Mouse (Mus musculus) lung, embryonic 14.5 days (tissue): ENCODE results near the gene Gemin2. TPM values are rescaled to one million over a fixed set of nuclear protein-coding genes. Genes with fewer than 3 reads are reported as not detected.

ENCODE experiments used
- ATAC-seq: fragments of 200-750 bp; cut with Nextera tagmentation; 2 replicates; pipeline ENCODE4 v1.8.0; 2017; ENCODE audit warnings: mild to moderate bottlenecking, moderate TSS enrichment, moderate library complexity; ENCODE audit not compliant: insufficient read depth
- DNase-seq: peaks from one replicate; pipeline ENCODE4 v3.0.0-alpha.2; 2015
- H3K27ac ChIP-seq: fragments of 300-500 bp; sonication (generic); 2 replicates; pipeline ENCODE4 v1.5.1; 2014; ENCODE audit warnings: low read depth, mild to moderate bottlenecking, moderate library complexity
- H3K27me3 ChIP-seq: fragments of 300-500 bp; sonication (generic); 2 replicates; pipeline ENCODE4 v1.6.1; 2014; ENCODE audit warnings: low read length, control low read depth; ENCODE audit not compliant: insufficient read depth
- H3K36me3 ChIP-seq: fragments of 300-500 bp; sonication (generic); 2 replicates; pipeline ENCODE4 v1.6.1; 2014; ENCODE audit warnings: control low read depth; ENCODE audit not compliant: insufficient read depth
- H3K4me1 ChIP-seq: fragments of 300-500 bp; sonication (generic); 2 replicates; pipeline ENCODE4 v1.6.1; 2014; ENCODE audit warnings: antibody characterized with exemption, control low read depth; ENCODE audit not compliant: insufficient read depth
- H3K4me2 ChIP-seq: fragments of 300-500 bp; sonication (generic); 2 replicates; pipeline ENCODE4 v1.6.1; 2014; ENCODE audit warnings: mild to moderate bottlenecking
- H3K4me3 ChIP-seq: fragments of 300-500 bp; sonication (generic); 2 replicates; pipeline ENCODE4 v1.5.1; 2014; ENCODE audit warnings: low read depth, low read length
- H3K9ac ChIP-seq: fragments of 300-500 bp; sonication (generic); 2 replicates; pipeline ENCODE4 v1.6.1; 2014
- H3K9me3 ChIP-seq: fragments of 300-500 bp; sonication (generic); 2 replicates; pipeline ENCODE4 v1.6.1; 2016; ENCODE audit warnings: low read depth, low read length, control low read depth
- CTCF ChIP-seq: IDR thresholded peaks from 2 replicates; pipeline ENCODE4 v1.5.1; 2016; ENCODE audit warnings: antibody characterized with exemption, low read depth
- whole genome bisulfite sequencing: fragments of 180-500 bp; shearing (Covaris S2); extraction: QIAGEN DNeasy Blood & Tissue Kit; methylation state at CpG from one replicate; pipeline ENCODE4 v1.1.7; 2014; 5-methylcytosine and 5-hydroxymethylcytosine counted together
- polyA plus RNA-seq: library from polyadenylated mRNA; unstranded; fragments of >200 nt; fragmentation: Nextera tagmentation; extraction: Ambion mirVana; gene quantifications from 2 replicates; pipeline ENCODE4 v1.2.1, GENCODE M21; 2014

Gemin2 gene
- polyA plus RNA-seq, 1 experiment from 2014 or later: 27.7 TPM

DNA sequence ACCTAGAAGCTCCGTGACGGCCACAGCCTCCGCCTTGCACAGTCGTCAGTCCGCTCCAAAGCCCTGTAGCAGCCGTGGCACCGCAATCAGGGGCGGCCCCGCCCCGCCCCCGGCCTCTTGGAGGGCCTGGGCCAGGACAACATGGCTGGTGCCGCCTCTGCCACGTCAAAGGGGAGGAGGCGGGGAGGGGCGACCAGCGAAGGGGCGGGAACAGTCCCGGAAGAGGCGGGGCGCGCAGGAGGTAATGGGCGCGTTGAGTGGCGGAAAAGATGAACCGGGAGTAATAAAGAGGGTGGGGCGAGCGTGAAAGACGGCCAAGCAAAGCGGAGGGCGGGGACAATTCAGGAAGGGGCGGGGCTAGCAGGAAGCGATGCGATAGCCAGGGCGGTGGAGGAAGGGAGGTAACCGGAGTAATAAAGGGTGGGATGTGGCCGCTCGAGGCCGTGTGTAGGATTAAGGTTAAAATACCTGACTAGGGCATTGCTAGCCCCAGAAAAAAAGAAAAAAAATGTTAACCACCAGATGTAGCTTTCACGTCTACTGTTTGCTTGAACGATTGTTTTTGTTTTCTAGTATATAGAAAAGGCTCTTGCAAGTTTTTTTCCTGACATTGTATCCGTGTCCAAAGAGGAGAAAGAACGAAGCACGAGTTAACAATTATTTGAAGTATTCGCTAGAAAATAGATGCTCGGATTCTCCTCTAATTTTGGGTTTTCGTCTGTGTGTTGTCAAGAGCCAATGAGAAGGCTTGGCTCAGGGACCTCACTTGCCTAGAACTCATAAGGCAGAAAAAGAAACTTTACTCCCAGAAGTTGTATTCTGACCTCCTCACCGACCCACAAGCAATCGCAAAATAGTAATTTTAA is 1.1 kb upstream of the Gemin2 start, which contains the start of gene Sec23a:
Gene Sec23a (minus strand): TSS at position 174 of the 866 bp plus-strand sequence.
- peaks cover 7% of the 10 kb centered on the region for H3K36me3 ChIP-seq
- peaks cover 14% of the 10 kb centered on the region; the same call in 1 of the 2 replicates for H3K4me1 ChIP-seq
- H3K4me3 ChIP-seq: peak within 1 kb of the TSS; percentile 78
- WGBS: 1% methylated on average over 48 of the region's 48 CpGs
- no peaks in the 10 kb centered on the region for H3K27me3 ChIP-seq
- H3K9me3 ChIP-seq: no peaks in the 10 kb centered on the region
- H3K4me2 ChIP-seq: peak within 1 kb of the TSS; percentile 90
- TF ChIP-seq CTCF: no peak
- peak; percentile 97 for ATAC-seq
- peak within 1 kb of the TSS; percentile 89 for H3K27ac ChIP-seq
- peak; percentile 98 for DNase-seq
- peak within 1 kb of the TSS; percentile 87 for H3K9ac ChIP-seq

DNA sequence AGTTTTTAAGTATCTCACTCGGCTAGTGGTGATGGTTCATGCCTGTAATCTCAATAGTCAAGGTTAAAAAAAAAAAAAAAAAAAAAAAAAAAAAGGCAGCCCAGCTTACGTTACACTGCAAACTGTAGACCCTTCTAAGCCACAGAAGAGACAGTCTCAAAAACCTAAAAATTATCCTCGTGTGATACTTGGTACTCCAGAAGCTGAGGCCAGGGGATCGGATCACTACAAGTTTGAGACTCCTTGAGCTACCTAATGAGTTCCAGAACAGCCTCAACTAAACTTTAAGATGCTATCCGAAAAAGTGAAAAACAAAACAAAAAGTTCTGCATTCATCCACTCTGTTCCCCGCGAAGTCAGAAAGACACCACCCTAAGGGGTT is 492 bp upstream of the Gemin2 start:
- peaks cover 14% of the 10 kb centered on the region; the same call in 1 of the 2 replicates for H3K4me1 ChIP-seq
- no peak for TF ChIP-seq CTCF
- DNase-seq (peak; percentile 43), ATAC-seq (no peak)
- peak overlapping the region; percentile 89 for H3K27ac ChIP-seq
- peak overlapping the region; percentile 74 for H3K9ac ChIP-seq
- 3% methylated on average over 7 of the region's 7 CpGs for WGBS
- no peaks in the 10 kb centered on the region for H3K9me3 ChIP-seq
- H3K4me2 ChIP-seq: peak overlapping the region; percentile 90
- peak overlapping the region; percentile 78 for H3K4me3 ChIP-seq
- no peaks in the 10 kb centered on the region for H3K27me3 ChIP-seq
- H3K36me3 ChIP-seq: peaks cover 9% of the 10 kb centered on the region; the same call in 1 of the 2 replicates

DNA sequence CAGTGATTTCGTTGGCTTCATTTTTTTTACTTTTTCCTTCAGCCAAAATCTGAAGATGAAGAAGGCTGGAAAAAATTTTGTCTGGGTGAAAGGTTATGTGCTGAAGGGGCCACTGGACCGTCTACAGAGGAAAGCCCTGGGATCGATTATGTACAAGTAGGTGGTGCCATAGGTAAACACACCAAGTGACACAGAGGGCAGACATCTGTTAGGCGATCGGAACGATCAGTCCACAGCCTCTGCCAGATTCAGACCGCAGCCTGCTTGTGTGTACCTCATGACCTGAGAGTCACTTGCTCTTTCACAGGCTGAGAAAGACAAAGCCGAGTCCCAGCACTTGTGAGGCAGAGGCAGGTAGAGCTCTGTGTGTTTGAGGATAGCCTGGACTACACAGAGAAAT is 4.8 kb downstream of the Gemin2 start:
- Histone ChIP-seq H3K9ac (no peak overlapping the region), H3K36me3 (peaks cover 55% of the 10 kb centered on the region), H3K27ac (no peak overlapping the region), H3K4me2 (no peak overlapping the region), H3K4me3 (no peak overlapping the region), H3K9me3 (no peaks in the 10 kb centered on the region), H3K27me3 (no peaks in the 10 kb centered on the region), H3K4me1 (peaks cover 4% of the 10 kb centered on the region; the same call in 1 of the 2 replicates)
- no peak for DNase-seq
- 69% methylated on average over 8 of the region's 8 CpGs for WGBS
- ATAC-seq: no peak
- no peak for TF ChIP-seq CTCF

DNA sequence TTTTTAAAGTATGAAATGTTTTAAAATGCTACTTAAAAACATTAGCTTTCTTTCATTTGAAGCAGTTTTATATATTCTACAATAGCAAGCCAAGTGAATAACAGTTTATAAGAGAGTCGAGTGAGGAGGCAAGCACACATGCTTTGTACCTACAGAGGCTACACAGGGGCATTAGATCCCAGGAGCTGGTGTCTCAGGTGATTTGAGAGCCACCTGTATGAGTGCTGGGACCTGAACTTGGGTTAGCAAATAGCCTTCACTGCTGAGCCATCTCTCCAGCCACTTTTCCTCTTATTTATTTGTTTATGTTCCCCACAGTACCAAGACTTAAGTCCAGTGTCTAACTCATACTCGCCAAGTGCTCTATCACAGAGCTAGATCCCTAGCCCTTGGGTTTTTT is 6.7 kb downstream of the Gemin2 start:
- H3K36me3 ChIP-seq: peaks cover 66% of the 10 kb centered on the region
- no peak overlapping the region for H3K9ac ChIP-seq
- no peak for DNase-seq
- 82% methylated on average over 2 of the region's 2 CpGs for WGBS
- no peaks in the 10 kb centered on the region for H3K9me3 ChIP-seq
- H3K4me1 ChIP-seq: no peaks in the 10 kb centered on the region
- ATAC-seq: no peak
- no peak for TF ChIP-seq CTCF
- H3K4me3 ChIP-seq: no peak overlapping the region
- no peak overlapping the region for H3K4me2 ChIP-seq
- no peaks in the 10 kb centered on the region for H3K27me3 ChIP-seq
- no peak overlapping the region for H3K27ac ChIP-seq

DNA sequence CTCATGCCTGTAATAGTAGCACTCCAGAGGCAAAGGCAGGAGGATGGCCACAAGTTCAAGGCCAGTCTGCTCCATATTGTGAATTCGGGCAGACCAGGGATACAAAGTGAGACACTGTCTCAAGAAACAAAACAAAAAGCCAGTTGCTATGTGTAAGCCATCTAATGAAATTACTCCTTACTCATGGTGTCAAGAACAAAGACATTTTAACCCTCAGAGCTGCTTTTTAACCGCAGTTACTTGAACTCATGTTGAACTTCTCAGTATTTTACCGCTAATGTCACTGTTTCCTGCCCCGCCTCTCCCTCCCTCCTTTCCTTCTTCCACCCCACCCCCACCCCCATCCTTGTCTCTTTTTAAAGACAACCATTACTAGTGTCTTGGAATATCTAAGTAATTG is 8.1 kb downstream of the Gemin2 start:
- peaks cover 74% of the 10 kb centered on the region for H3K36me3 ChIP-seq
- H3K4me1 ChIP-seq: no peaks in the 10 kb centered on the region
- no peak overlapping the region for H3K4me2 ChIP-seq
- no peaks in the 10 kb centered on the region for H3K9me3 ChIP-seq
- DNase-seq (no peak), ATAC-seq (no peak)
- H3K27me3 ChIP-seq: no peaks in the 10 kb centered on the region
- no peak overlapping the region for H3K9ac ChIP-seq
- TF ChIP-seq CTCF: no peak
- no peak overlapping the region for H3K27ac ChIP-seq
- 74% methylated on average over 4 of the region's 4 CpGs for WGBS
- no peak overlapping the region for H3K4me3 ChIP-seq

DNA sequence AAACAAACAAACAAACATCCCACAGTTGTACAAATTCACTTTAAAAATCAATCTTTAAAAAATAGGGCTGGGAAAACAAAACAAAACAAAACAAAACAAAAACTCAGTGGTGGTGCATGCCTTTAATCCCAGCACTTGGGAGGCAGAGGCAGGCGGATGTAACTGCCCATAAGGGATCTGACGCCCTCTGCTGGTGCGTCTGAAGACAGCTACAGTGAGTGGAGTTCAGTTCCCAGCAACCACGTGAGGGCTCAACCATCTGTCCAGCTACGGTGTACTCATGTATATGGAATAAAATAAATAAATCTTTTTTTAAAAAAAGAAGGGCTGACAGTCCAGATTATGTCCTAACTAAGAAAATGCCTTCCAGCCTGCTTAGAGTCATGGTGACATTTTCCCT is 18.9 kb downstream of the Gemin2 start:
- no peaks in the 10 kb centered on the region for H3K9me3 ChIP-seq
- TF ChIP-seq CTCF: peak; percentile 38
- H3K9ac ChIP-seq: no peak overlapping the region
- H3K4me2 ChIP-seq: no peak overlapping the region
- ATAC-seq (no peak), DNase-seq (no peak)
- H3K4me1 ChIP-seq: no peaks in the 10 kb centered on the region
- WGBS: 56% methylated on average over 5 of the region's 5 CpGs
- H3K4me3 ChIP-seq: no peak overlapping the region
- H3K27ac ChIP-seq: no peak overlapping the region
- peaks cover 14% of the 10 kb centered on the region for H3K36me3 ChIP-seq
- no peaks in the 10 kb centered on the region for H3K27me3 ChIP-seq

DNA sequence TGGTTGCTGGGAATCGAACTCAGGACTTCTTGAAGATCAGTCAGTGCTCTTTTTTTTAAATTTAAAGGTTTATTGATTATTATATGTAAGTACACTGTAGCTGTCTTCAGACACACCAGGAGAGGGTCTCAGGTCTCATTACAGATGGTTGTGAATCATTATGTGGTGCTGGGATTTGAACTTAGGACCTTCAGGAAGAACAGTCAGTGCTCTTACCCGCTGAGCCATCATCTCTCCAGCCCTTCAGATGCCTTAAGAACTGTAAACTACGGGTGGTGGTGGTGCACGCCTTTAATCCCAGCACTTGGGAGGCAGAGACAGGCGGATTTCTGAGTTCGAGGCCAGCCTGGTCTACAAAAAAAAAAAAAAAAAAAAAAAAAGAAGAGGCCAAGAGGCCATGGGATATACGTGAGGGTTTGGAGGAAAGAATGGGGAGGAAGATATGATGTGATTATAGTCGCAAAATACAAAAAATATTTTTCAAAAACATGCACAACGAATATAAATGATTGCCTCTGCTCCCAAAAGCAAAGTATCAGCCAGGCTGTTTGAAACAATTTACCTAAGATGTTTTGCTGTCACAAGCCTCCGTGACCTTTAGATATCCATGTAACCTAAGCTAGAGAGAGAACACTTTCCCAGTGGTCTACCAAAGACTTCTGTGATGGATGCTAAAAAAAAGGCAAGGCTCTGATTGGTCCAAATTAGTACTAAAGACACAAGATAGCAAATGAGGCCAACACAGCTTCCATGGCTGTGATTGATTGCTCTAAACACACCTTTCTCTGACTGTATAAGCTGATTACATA is 26.2 kb downstream of the Gemin2 start:
- Histone ChIP-seq H3K9ac (no peak overlapping the region), H3K27ac (peak overlapping the region; percentile 78), H3K4me2 (peak overlapping the region; percentile 40), H3K27me3 (no peaks in the 10 kb centered on the region), H3K9me3 (no peaks in the 10 kb centered on the region), H3K36me3 (peaks cover 23% of the 10 kb centered on the region), H3K4me3 (no peak overlapping the region), H3K4me1 (no peaks in the 10 kb centered on the region)
- 69% methylated on average over 10 of the region's 10 CpGs for WGBS
- DNase-seq: no peak
- ATAC-seq: no peak
- TF ChIP-seq CTCF: no peak
